Mouse (Mus musculus) limb, embryonic 12.5 days (tissue): ENCODE measurements around the gene Itsn1. TPM values are rescaled to one million over a fixed set of nuclear protein-coding genes. Genes with fewer than 3 reads are reported as not detected.

ENCODE experiments used
- ATAC-seq: fragments of 200-750 bp; cut with Nextera tagmentation; 2 replicates; pipeline ENCODE4 v1.8.0; 2017; ENCODE audit warnings: low read depth, moderate TSS enrichment; ENCODE audit not compliant: insufficient number of reproducible peaks, insufficient read depth, low FRiP score, low TSS enrichment
- H3K27ac ChIP-seq: fragments of 300-500 bp; sonication (generic); 2 replicates; pipeline ENCODE4 v1.5.1; 2016; ENCODE audit warnings: mild to moderate bottlenecking, moderate library complexity
- H3K27me3 ChIP-seq: fragments of 300-500 bp; sonication (generic); 2 replicates; pipeline ENCODE4 v1.6.1; 2016; ENCODE audit warnings: mild to moderate bottlenecking, moderate library complexity
- H3K36me3 ChIP-seq: fragments of 300-500 bp; sonication (generic); 2 replicates; pipeline ENCODE4 v1.6.1; 2016; ENCODE audit warnings: mild to moderate bottlenecking, moderate library complexity
- H3K4me1 ChIP-seq: fragments of 300-500 bp; sonication (generic); replicated peaks from 2 replicates; pipeline ENCODE4 v1.6.1; 2016
- H3K4me2 ChIP-seq: fragments of 300-500 bp; sonication (generic); 2 replicates; pipeline ENCODE4 v1.6.1; 2016; ENCODE audit warnings: mild to moderate bottlenecking, moderate library complexity
- H3K4me3 ChIP-seq: fragments of 300-500 bp; sonication (generic); replicated peaks from 2 replicates; pipeline ENCODE4 v1.5.1; 2016; ENCODE audit warnings: mild to moderate bottlenecking
- H3K9ac ChIP-seq: fragments of 300-500 bp; sonication (generic); replicated peaks from 2 replicates; pipeline ENCODE4 v1.6.1; 2016; ENCODE audit warnings: mild to moderate bottlenecking, moderate library complexity
- H3K9me3 ChIP-seq: fragments of 300-500 bp; sonication (generic); 2 replicates; pipeline ENCODE4 v1.6.1; 2016; ENCODE audit warnings: mild to moderate bottlenecking, moderate library complexity
- WGBS: fragments of 180-500 bp; shearing (Covaris S2); methylation state at CpG from one replicate; pipeline ENCODE4 v1.1.7; 2016; 5-methylcytosine and 5-hydroxymethylcytosine counted together
- polyA plus RNA-seq: library from polyadenylated mRNA; unstranded; fragments of >200 nt; fragmentation: Nextera tagmentation; extraction: Ambion mirVana; gene quantifications from 2 replicates; pipeline ENCODE4 v1.2.1, GENCODE M21; 2016

Itsn1 gene
- polyA plus RNA-seq, 1 experiment from 2014 or later, result 39.8 TPM

- ATAC-seq, result no peak
- H3K27ac ChIP-seq, result no peak overlapping the region
- no peak overlapping the region for H3K4me2 ChIP-seq
- peaks cover 14% of the 10 kb centered on the region for H3K4me1 ChIP-seq
- no peaks in the 10 kb centered on the region for H3K9me3 ChIP-seq
- no peak overlapping the region for H3K4me3 ChIP-seq
- no peak overlapping the region for H3K9ac ChIP-seq
- no peaks in the 10 kb centered on the region for H3K27me3 ChIP-seq
- H3K36me3 ChIP-seq, result 0 out of 2 replicates have a peak, but pooled peaks cover 3% of the 10 kb centered on the region
- 89% methylated on average over 5 of the region's 5 CpGs for WGBS
Measured at GRCm38 (mm10) chr16:91769911-91770310, 40.8 kb downstream of the Itsn1 start.

GRCm38 (mm10) chr16:91770662-91771061 lies 41.6 kb downstream of the Itsn1 start:
- Histone ChIP-seq H3K27ac (no peak overlapping the region), H3K36me3 (0 out of 2 replicates have a peak, but pooled peaks cover 3% of the 10 kb centered on the region), H3K27me3 (no peaks in the 10 kb centered on the region), H3K4me1 (peaks cover 14% of the 10 kb centered on the region), H3K4me2 (no peak overlapping the region), H3K9ac (no peak overlapping the region), H3K4me3 (no peak overlapping the region), H3K9me3 (no peaks in the 10 kb centered on the region)
- 68% methylated on average over 5 of the region's 5 CpGs for WGBS
- no peak for ATAC-seq

GRCm38 (mm10) chr16:91771334-91771733 lies 42.3 kb downstream of the Itsn1 start:
- H3K4me3 ChIP-seq, result no peak overlapping the region

GRCm38 (mm10) chr16:91772586-91772985 lies 43.5 kb downstream of the Itsn1 start:
- no peak for ATAC-seq
- Histone ChIP-seq H3K4me3 (no peak overlapping the region), H3K4me1 (0 out of 2 replicates have a peak, but pooled peaks cover 3% of the 10 kb centered on the region), H3K4me2 (no peak overlapping the region), H3K9ac (no peak overlapping the region), H3K27ac (no peak overlapping the region), H3K9me3 (no peaks in the 10 kb centered on the region), H3K36me3 (0 out of 2 replicates have a peak, but pooled peaks cover 3% of the 10 kb centered on the region), H3K27me3 (no peaks in the 10 kb centered on the region)
- 87% methylated on average over 7 of the region's 7 CpGs for WGBS

More at GRCm38 (mm10) chr16:91771334-91771733, 42.3 kb downstream of the Itsn1 start:
- Histone ChIP-seq H3K27me3 (no peaks in the 10 kb centered on the region), H3K9me3 (no peaks in the 10 kb centered on the region), H3K4me2 (no peak overlapping the region), H3K4me1 (peaks cover 13% of the 10 kb centered on the region), H3K27ac (no peak overlapping the region), H3K36me3 (0 out of 2 replicates have a peak, but pooled peaks cover 3% of the 10 kb centered on the region), H3K9ac (no peak overlapping the region)
- ATAC-seq, result no peak
- 88% methylated on average over 6 of the region's 6 CpGs for WGBS

GRCm38 (mm10) chr16:91779576-91779975 lies 50.5 kb downstream of the Itsn1 start:
- Histone ChIP-seq H3K27ac (no peak overlapping the region), H3K4me3 (no peak overlapping the region), H3K9ac (no peak overlapping the region), H3K4me1 (no peaks in the 10 kb centered on the region), H3K4me2 (no peak overlapping the region), H3K27me3 (no peaks in the 10 kb centered on the region), H3K9me3 (no peaks in the 10 kb centered on the region), H3K36me3 (peaks cover 16% of the 10 kb centered on the region)
- WGBS, result 75% methylated on average over 10 of the region's 10 CpGs
- ATAC-seq, result no peak

- no peak overlapping the region for H3K4me3 ChIP-seq
- no peak overlapping the region for H3K9ac ChIP-seq
- no peak overlapping the region for H3K4me2 ChIP-seq
- no peak overlapping the region for H3K27ac ChIP-seq
- WGBS, result 80% methylated on average over 7 of the region's 7 CpGs
- H3K9me3 ChIP-seq, result no peaks in the 10 kb centered on the region
- peaks cover 21% of the 10 kb centered on the region for H3K36me3 ChIP-seq
- H3K4me1 ChIP-seq, result no peaks in the 10 kb centered on the region
- no peak for ATAC-seq
- H3K27me3 ChIP-seq, result no peaks in the 10 kb centered on the region
Measured at GRCm38 (mm10) chr16:91780151-91780550, 51.1 kb downstream of the Itsn1 start.

GRCm38 (mm10) chr16:91780826-91781225 lies 51.7 kb downstream of the Itsn1 start:
- Histone ChIP-seq H3K4me3 (no peak overlapping the region), H3K4me2 (no peak overlapping the region), H3K27me3 (no peaks in the 10 kb centered on the region), H3K9me3 (no peaks in the 10 kb centered on the region), H3K36me3 (peaks cover 27% of the 10 kb centered on the region), H3K9ac (no peak overlapping the region), H3K4me1 (no peaks in the 10 kb centered on the region), H3K27ac (no peak overlapping the region)
- 90% methylated on average over 3 of the region's 3 CpGs for WGBS
- no peak for ATAC-seq

GRCm38 (mm10) chr16:91783191-91783590 lies 54.1 kb downstream of the Itsn1 start:
- H3K9ac ChIP-seq, result no peak overlapping the region
- H3K36me3 ChIP-seq, result peaks cover 46% of the 10 kb centered on the region
- no peak for ATAC-seq
- H3K27me3 ChIP-seq, result no peaks in the 10 kb centered on the region
- H3K9me3 ChIP-seq, result no peaks in the 10 kb centered on the region
- H3K27ac ChIP-seq, result no peak overlapping the region
- no peak overlapping the region for H3K4me3 ChIP-seq
- WGBS, result 91% methylated on average over 7 of the region's 7 CpGs
- H3K4me1 ChIP-seq, result no peaks in the 10 kb centered on the region
- no peak overlapping the region for H3K4me2 ChIP-seq

GRCm38 (mm10) chr16:91784298-91784697 lies 55.2 kb downstream of the Itsn1 start:
- Histone ChIP-seq H3K9ac (no peak overlapping the region), H3K27me3 (no peaks in the 10 kb centered on the region), H3K4me2 (no peak overlapping the region), H3K36me3 (peaks cover 54% of the 10 kb centered on the region), H3K9me3 (no peaks in the 10 kb centered on the region), H3K27ac (no peak overlapping the region), H3K4me3 (no peak overlapping the region), H3K4me1 (no peaks in the 10 kb centered on the region)
- no peak for ATAC-seq
- WGBS, result 79% methylated on average over 6 of the region's 6 CpGs

GRCm38 (mm10) chr16:91786425-91786824 lies 57.3 kb downstream of the Itsn1 start:
- no peaks in the 10 kb centered on the region for H3K4me1 ChIP-seq
- 92% methylated on average over 10 of the region's 10 CpGs for WGBS
- H3K36me3 ChIP-seq, result peaks cover 70% of the 10 kb centered on the region
- H3K9ac ChIP-seq, result no peak overlapping the region
- H3K4me2 ChIP-seq, result no peak overlapping the region
- H3K9me3 ChIP-seq, result no peaks in the 10 kb centered on the region
- H3K27ac ChIP-seq, result no peak overlapping the region
- H3K27me3 ChIP-seq, result no peaks in the 10 kb centered on the region
- H3K4me3 ChIP-seq, result no peak overlapping the region
- ATAC-seq, result no peak

- H3K4me2 ChIP-seq, result no peak overlapping the region
- no peak overlapping the region for H3K9ac ChIP-seq
- no peak overlapping the region for H3K27ac ChIP-seq
- 0 out of 2 replicates have a peak, but pooled peaks cover 2% of the 10 kb centered on the region for H3K4me1 ChIP-seq
- ATAC-seq, result no peak
- H3K36me3 ChIP-seq, result peaks cover 68% of the 10 kb centered on the region
- 76% methylated on average over 6 of the region's 6 CpGs for WGBS
- H3K27me3 ChIP-seq, result no peaks in the 10 kb centered on the region
- no peaks in the 10 kb centered on the region for H3K9me3 ChIP-seq
- H3K4me3 ChIP-seq, result no peak overlapping the region
Measured at GRCm38 (mm10) chr16:91789728-91790127, 60.6 kb downstream of the Itsn1 start.

GRCm38 (mm10) chr16:91792477-91793196 lies 63.6 kb downstream of the Itsn1 start:
- H3K27me3 ChIP-seq, result no peaks in the 10 kb centered on the region
- H3K4me3 ChIP-seq, result no peak overlapping the region
- peaks cover 61% of the 10 kb centered on the region for H3K36me3 ChIP-seq
- WGBS, result 58% methylated on average over 8 of the region's 8 CpGs
- no peak for ATAC-seq
- 0 out of 2 replicates have a peak, but pooled peaks cover 2% of the 10 kb centered on the region for H3K4me1 ChIP-seq
- H3K9ac ChIP-seq, result no peak overlapping the region
- H3K9me3 ChIP-seq, result no peaks in the 10 kb centered on the region
- H3K27ac ChIP-seq, result no peak overlapping the region
- H3K4me2 ChIP-seq, result no peak overlapping the region
